Mouse (Mus musculus) macrophage (primary cell): Measurements from ENCODE around the gene Tspyl1. TPM values are rescaled to one million over a fixed set of nuclear protein-coding genes. Genes with fewer than 3 reads are reported as not detected.

Experiments used
- H3K27ac ChIP-seq: fragments of 350-480 bp; formaldehyde crosslinking; 2 replicates; pipeline ENCODE4 v1.9.0; 2021
- H3K36me3 ChIP-seq: fragments of 350-480 bp; formaldehyde crosslinking; 2 replicates; pipeline ENCODE4 v1.9.0; 2021; ENCODE audit errors: inconsistent target
- H3K4me3 ChIP-seq: fragments of 350-480 bp; formaldehyde crosslinking; 2 replicates; pipeline ENCODE4 v1.9.0; 2021; ENCODE audit errors: inconsistent target
- H3K79me2 ChIP-seq: fragments of 350-480 bp; formaldehyde crosslinking; 2 replicates; pipeline ENCODE4 v1.9.0; 2021; ENCODE audit errors: inconsistent target
- WGBS: methylation state at CpG from one replicate; pipeline ENCODE4 v1.1.7; 2026; ENCODE audit warnings: inconsistent platforms; ENCODE audit not compliant: missing documents; 5-methylcytosine and 5-hydroxymethylcytosine counted together
- polyA plus RNA-seq: library from polyadenylated mRNA; stranded (reverse); fragments of 250-400 nt; gene quantifications from 3 replicates; pipeline ENCODE4 v1.2.4, GENCODE M21; 2018; ENCODE audit warnings: inconsistent platforms

Tspyl1 gene
- polyA plus RNA-seq, 1 experiment from 2014 or later = 43.1 TPM

DNA sequence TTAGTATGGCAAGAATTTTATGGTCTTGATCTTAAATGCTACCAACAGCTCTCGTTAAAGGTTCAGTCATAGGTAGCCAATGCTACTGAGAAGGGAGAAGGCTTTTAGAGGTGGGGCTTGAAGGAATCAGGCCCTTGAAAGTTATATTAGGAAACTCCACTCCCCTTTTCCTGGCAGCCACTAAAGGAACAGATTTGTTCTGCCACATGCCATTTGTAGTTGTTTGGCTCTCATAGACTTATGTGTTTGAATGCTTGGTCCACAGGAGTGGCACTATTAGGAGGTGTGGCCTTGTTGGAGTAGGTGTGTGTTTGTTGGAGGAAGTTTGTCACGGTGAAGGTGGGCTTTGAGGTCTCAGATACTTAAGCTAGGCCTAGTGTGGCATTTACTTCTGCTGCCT lies 38.8 kb downstream of the Tspyl1 start:
- Histone ChIP-seq H3K36me3 (0 out of 2 replicates have a peak, but pooled peaks cover 9% of the 10 kb centered on the region), H3K4me3 (no peak overlapping the region), H3K27ac (no peak overlapping the region), H3K79me2 (no peaks in the 10 kb centered on the region)
- WGBS = 94% methylated on average over 2 of the region's 2 CpGs

DNA sequence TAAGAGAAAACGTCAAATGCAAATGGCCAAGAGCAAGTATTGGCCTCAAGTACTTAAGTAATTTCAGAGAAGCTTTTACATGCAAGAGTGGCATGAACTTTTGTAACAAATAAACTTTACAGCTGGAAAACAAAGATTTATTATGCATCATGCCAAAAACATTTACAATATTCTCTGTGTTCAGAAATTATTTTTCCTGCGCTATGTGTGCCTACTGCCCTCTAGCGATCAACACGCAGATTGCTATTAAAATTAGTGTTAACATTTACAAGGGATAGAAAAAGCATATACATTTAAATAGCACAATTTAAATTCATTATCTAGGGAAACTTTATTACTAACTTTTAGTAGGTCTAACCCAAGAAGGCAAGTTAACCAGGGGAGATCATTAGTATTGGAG lies 44.7 kb downstream of the Tspyl1 start:
- Histone ChIP-seq H3K79me2 (no peaks in the 10 kb centered on the region), H3K4me3 (no peak overlapping the region), H3K27ac (no peak overlapping the region), H3K36me3 (0 out of 2 replicates have a peak, but pooled peaks cover 4% of the 10 kb centered on the region)
- 33% methylated on average over 4 of the region's 4 CpGs for whole genome bisulfite sequencing

- Histone ChIP-seq H3K4me3 (no peak overlapping the region), H3K79me2 (no peaks in the 10 kb centered on the region), H3K36me3 (0 out of 2 replicates have a peak, but pooled peaks cover 4% of the 10 kb centered on the region), H3K27ac (no peak overlapping the region)
- WGBS = 88% methylated on average over 5 of the region's 5 CpGs
These were observed 45.2 kb downstream of the Tspyl1 start for GRCm38 (mm10) chr10:34327144-34327543.

GRCm38 (mm10) chr10:34328310-34328709 lies 46.3 kb downstream of the Tspyl1 start:
- no peak overlapping the region for H3K27ac ChIP-seq
- no peak overlapping the region for H3K4me3 ChIP-seq
- no peaks in the 10 kb centered on the region for H3K79me2 ChIP-seq
- 0 out of 2 replicates have a peak, but pooled peaks cover 4% of the 10 kb centered on the region for H3K36me3 ChIP-seq
- 28% methylated on average over 2 of the region's 2 CpGs for WGBS

Other genes with a start within 250 kb of the Tspyl1 start
- not detected in 3 replicates for gene Trappc3l, start 244.6 kb upstream of the Tspyl1 start, polyA plus RNA-seq
- gene Calhm4, start 237.9 kb upstream of the Tspyl1 start, polyA plus RNA-seq = not detected in 3 replicates
- 0.07 to 0.09 TPM in 2 of 3 replicates, not detected in the other for gene Calhm5, start 185.7 kb upstream of the Tspyl1 start, polyA plus RNA-seq
- gene Calhm6, start 154.2 kb upstream of the Tspyl1 start, polyA plus RNA-seq = 7.2 to 99.9 TPM (median 13.6 TPM) in 3 replicates
- 52.7 to 100 TPM (median 77.5 TPM) in 3 replicates for gene Dse, start 74.5 kb upstream of the Tspyl1 start, polyA plus RNA-seq
- 5.7 to 7.8 TPM (median 7.4 TPM) in 3 replicates for gene Tspyl4, start 15.3 kb downstream of the Tspyl1 start, polyA plus RNA-seq
- not detected in 3 replicates for gene Col10a1, start 107.8 kb downstream of the Tspyl1 start, polyA plus RNA-seq
- gene Nt5dc1, start 136.4 kb downstream of the Tspyl1 start, polyA plus RNA-seq = 10.5 to 17.0 TPM (median 12.2 TPM) in 3 replicates
- gene Frk, start 201.2 kb downstream of the Tspyl1 start, polyA plus RNA-seq = 0.12 to 0.24 TPM (median 0.14 TPM) in 3 replicates